Mouse (Mus musculus): ENCODE data around the gene Hebp1. TPM values are rescaled to one million over a fixed set of nuclear protein-coding genes. Genes with fewer than 3 reads are reported as not detected.
A peak's percentile ranks its signal among the peaks of the same experiment; 100 is the strongest.

Hebp1 gene
- total and polyA plus RNA-seq, 3 experiments = 11.3 to 57.8 (median 46.6) TPM

DNA sequence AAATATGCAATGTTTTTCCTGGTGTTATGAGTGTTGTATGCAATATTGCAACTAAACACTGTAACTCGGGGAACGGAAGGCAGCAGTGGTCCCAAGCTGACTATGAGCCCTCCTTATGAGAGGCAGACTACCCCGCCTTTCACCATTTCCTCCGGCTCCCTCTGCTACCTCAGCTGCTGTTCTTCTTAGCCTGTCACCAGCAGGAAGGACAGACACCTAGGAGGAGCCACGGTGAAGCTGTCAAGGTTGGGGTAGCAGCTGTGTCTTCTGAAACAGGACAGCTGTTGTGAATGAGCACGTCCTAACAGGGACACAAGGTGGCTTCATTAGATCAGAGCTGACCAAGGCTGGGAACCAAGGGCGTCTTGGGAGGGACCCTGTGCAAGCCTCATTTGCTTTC, 59.6 kb downstream of the Hebp1 start:
- Histone ChIP-seq H3K9ac (ENCODE audit: low read depth, low read length) (no peak overlapping the region), H3K27me3 (ENCODE audit: control insufficient read depth, insufficient read depth, low read length) (no peaks in the 10 kb centered on the region), H3K27ac (no peak overlapping the region), H3K36me3 (ENCODE audit: control insufficient read depth, insufficient read depth, low read length) (no peaks in the 10 kb centered on the region), H3K4me3 (no peak overlapping the region), H3K4me1 (ENCODE audit: control insufficient read depth, insufficient read depth, low read length) (peaks cover 2% of the 10 kb centered on the region; the same call in 1 of the 2 replicates), H3K79me2 (replicated peaks; ENCODE audit: control insufficient read depth, insufficient read depth, low read length) (no peaks in the 10 kb centered on the region)
- DNase-seq = no peak
- WGBS = 37% methylated on average over 7 of the region's 7 CpGs
- intact Hi-C loops (cut with DNase I) = no loop called here
- TF ChIP-seq POLR2A (IDR thresholded peaks at IDR 0.05; ENCODE audit: insufficient read depth, low read depth, low read length) (no peak), CTCF (IDR thresholded peaks at IDR 0.05) (no peak), EP300 (IDR thresholded peaks at IDR 0.05; ENCODE audit: insufficient read depth, low read depth, low read length) (no peak)

DNA sequence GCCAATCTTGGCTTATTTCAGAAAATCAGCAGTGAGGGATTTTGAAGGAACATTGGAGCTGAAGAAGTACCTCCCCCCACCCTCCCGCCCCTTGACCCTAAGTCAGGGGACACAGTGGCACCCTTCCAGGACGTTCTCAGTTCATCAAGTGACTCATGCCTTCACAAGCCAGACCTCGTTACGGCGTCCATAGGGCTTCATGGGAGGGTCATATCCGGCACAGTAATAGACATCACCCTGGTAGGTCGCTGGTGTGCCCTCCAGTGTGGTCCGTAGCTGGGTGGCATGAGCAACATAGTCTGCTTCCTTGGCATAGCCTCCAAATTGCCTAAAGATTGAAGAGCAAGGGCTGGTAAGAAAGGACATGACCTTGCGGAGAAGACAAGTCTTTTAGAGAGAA, 60.1 kb downstream of the Hebp1 start:
- no peak overlapping the region for H3K27ac ChIP-seq
- no peak for TF ChIP-seq CTCF (IDR thresholded peaks at IDR 0.05)
- peaks cover 2% of the 10 kb centered on the region; the same call in 1 of the 2 replicates for H3K4me1 ChIP-seq (ENCODE audit: control insufficient read depth, insufficient read depth, low read length)
- no peak overlapping the region for H3K9ac ChIP-seq (ENCODE audit: low read depth, low read length)
- peak; percentile 37 for DNase-seq
- H3K36me3 ChIP-seq (ENCODE audit: control insufficient read depth, insufficient read depth, low read length) = no peaks in the 10 kb centered on the region
- intact Hi-C loops (cut with DNase I) = no loop called here
- no peaks in the 10 kb centered on the region for H3K27me3 ChIP-seq (ENCODE audit: control insufficient read depth, insufficient read depth, low read length)
- H3K79me2 ChIP-seq (replicated peaks; ENCODE audit: control insufficient read depth, insufficient read depth, low read length) = no peaks in the 10 kb centered on the region
- WGBS = 43% methylated on average over 9 of the region's 9 CpGs
- no peak overlapping the region for H3K4me3 ChIP-seq

DNA sequence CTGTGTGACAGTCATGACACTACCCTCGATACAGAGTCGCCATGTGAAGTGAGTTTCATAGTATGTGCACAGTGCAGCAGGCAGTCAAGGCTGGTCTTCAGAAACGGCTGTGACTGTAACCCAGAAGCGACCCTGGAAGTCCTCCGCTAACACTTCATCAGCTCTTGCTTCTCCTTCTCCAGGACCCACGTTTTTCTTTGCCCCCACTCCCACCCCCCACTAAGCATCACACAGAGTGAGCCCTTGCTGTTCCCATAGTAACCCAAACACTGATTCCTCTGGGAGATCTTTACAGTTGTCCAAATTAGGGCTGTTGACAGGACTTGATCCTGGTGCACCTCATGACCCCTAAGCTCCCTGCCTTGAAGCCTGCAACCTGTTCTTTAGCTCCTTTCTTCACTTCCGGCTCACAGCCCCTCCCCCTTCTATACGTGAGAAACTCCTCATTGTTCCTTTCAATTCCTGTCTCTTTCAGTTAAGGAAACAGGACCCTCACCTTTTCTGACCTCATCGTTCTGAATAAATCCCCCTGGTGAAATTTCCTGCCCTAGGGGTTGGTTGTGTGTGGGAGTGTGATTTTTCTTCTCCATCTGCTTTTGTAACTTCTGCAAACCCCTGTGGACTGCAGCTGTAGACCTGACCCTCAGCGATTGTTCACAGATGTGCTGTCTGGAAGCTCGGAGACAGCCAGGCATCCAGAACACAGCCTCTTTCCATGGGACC, 61.2 kb downstream of the Hebp1 start:
- Histone ChIP-seq H3K4me1 (ENCODE audit: control insufficient read depth, insufficient read depth, low read length) (peaks cover 2% of the 10 kb centered on the region; the same call in 1 of the 2 replicates), H3K27ac (no peak overlapping the region), H3K79me2 (replicated peaks; ENCODE audit: control insufficient read depth, insufficient read depth, low read length) (no peaks in the 10 kb centered on the region), H3K4me3 (no peak overlapping the region), H3K36me3 (ENCODE audit: control insufficient read depth, insufficient read depth, low read length) (no peaks in the 10 kb centered on the region), H3K27me3 (ENCODE audit: control insufficient read depth, insufficient read depth, low read length) (no peaks in the 10 kb centered on the region), H3K9ac (ENCODE audit: low read depth, low read length) (no peak overlapping the region)
- intact Hi-C loops (cut with DNase I) = no loop called here
- no peak for TF ChIP-seq CTCF (IDR thresholded peaks at IDR 0.05)
- no peak for TF ChIP-seq POLR2A (IDR thresholded peaks at IDR 0.05; ENCODE audit: insufficient read depth, low read depth, low read length)
- TF ChIP-seq EP300 (IDR thresholded peaks at IDR 0.05; ENCODE audit: insufficient read depth, low read depth, low read length) = no peak
- peak in 1 of 2 experiments; percentile 14 for DNase-seq
- 34% methylated on average over 11 of the region's 11 CpGs for WGBS

DNA sequence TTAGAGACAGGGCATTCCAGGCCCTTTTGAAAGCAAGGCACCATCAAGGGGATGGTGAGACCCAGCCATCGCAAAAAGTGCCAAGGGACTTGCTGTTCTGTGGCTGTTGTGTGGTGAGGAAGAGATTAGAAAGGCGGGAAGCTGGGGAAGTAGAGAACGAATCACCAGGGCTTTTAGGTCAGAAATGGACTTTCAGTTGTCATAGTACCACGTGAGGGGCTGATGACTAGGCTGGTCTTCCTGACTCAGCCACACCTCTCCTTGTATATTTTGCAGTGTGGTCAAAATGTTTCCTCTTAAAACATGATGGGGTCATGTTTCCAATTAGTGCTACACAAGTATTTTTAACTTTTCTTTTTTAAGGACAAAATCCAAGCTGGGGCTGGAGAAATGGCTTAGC, 62.1 kb downstream of the Hebp1 start:
- H3K79me2 ChIP-seq (replicated peaks; ENCODE audit: control insufficient read depth, insufficient read depth, low read length) = no peaks in the 10 kb centered on the region
- intact Hi-C loops (cut with DNase I) = no loop called here
- no peak overlapping the region for H3K4me3 ChIP-seq
- no peak for TF ChIP-seq CTCF (IDR thresholded peaks at IDR 0.05)
- TF ChIP-seq POLR2A (IDR thresholded peaks at IDR 0.05; ENCODE audit: insufficient read depth, low read depth, low read length) = no peak
- TF ChIP-seq EP300 (IDR thresholded peaks at IDR 0.05; ENCODE audit: insufficient read depth, low read depth, low read length) = no peak
- 58% methylated on average over 4 of the region's 4 CpGs for WGBS
- DNase-seq = no peak
- peaks cover 2% of the 10 kb centered on the region; the same call in 1 of the 2 replicates for H3K4me1 ChIP-seq (ENCODE audit: control insufficient read depth, insufficient read depth, low read length)
- H3K36me3 ChIP-seq (ENCODE audit: control insufficient read depth, insufficient read depth, low read length) = no peaks in the 10 kb centered on the region
- no peak overlapping the region for H3K9ac ChIP-seq (ENCODE audit: low read depth, low read length)
- no peak overlapping the region for H3K27ac ChIP-seq
- no peaks in the 10 kb centered on the region for H3K27me3 ChIP-seq (ENCODE audit: control insufficient read depth, insufficient read depth, low read length)

GRCm38 (mm10) chr6:135133486-135133885, 64.3 kb downstream of the Hebp1 start:
- Histone ChIP-seq H3K27ac (no peak overlapping the region), H3K79me2 (replicated peaks; ENCODE audit: control insufficient read depth, insufficient read depth, low read length) (no peaks in the 10 kb centered on the region), H3K9ac (ENCODE audit: low read depth, low read length) (no peak overlapping the region), H3K4me3 (no peak overlapping the region), H3K4me1 (ENCODE audit: control insufficient read depth, insufficient read depth, low read length) (peaks cover 2% of the 10 kb centered on the region; the same call in 1 of the 2 replicates), H3K27me3 (ENCODE audit: control insufficient read depth, insufficient read depth, low read length) (no peaks in the 10 kb centered on the region), H3K36me3 (ENCODE audit: control insufficient read depth, insufficient read depth, low read length) (no peaks in the 10 kb centered on the region)
- 89% methylated on average over 9 of the region's 9 CpGs for WGBS
- TF ChIP-seq CTCF (IDR thresholded peaks at IDR 0.05) (no peak), EP300 (IDR thresholded peaks at IDR 0.05; ENCODE audit: insufficient read depth, low read depth, low read length) (no peak), POLR2A (IDR thresholded peaks at IDR 0.05; ENCODE audit: insufficient read depth, low read depth, low read length) (no peak)
- intact Hi-C loops (cut with DNase I) = no loop called here
- DNase-seq = no peak

DNA sequence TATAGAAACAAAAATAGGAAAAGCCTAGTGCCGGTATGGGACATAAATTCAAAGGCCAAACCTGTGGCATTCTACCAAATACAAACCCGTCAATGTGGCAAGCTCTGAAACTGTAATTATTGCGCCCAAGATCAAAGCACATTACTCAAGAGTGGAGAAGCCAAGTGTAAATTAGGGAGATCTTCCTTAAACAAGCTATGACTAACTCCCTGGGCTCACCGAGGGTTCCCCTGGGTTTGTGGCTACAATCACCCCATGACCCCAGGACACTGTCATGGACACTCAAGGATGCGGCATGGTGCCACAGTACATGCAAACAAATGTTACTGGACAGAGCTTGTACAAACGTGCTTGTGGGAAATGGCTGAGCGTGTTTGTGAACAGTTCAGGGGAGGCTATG, 64.7 kb downstream of the Hebp1 start:
- H3K36me3 ChIP-seq (ENCODE audit: control insufficient read depth, insufficient read depth, low read length) = no peaks in the 10 kb centered on the region

More for the DNA sequence above, 64.7 kb downstream of the Hebp1 start:
- Histone ChIP-seq H3K4me1 (ENCODE audit: control insufficient read depth, insufficient read depth, low read length) (peaks cover 2% of the 10 kb centered on the region; the same call in 1 of the 2 replicates), H3K4me3 (no peak overlapping the region), H3K27me3 (ENCODE audit: control insufficient read depth, insufficient read depth, low read length) (no peaks in the 10 kb centered on the region), H3K27ac (no peak overlapping the region), H3K9ac (ENCODE audit: low read depth, low read length) (no peak overlapping the region), H3K79me2 (replicated peaks; ENCODE audit: control insufficient read depth, insufficient read depth, low read length) (no peaks in the 10 kb centered on the region)
- TF ChIP-seq EP300 (IDR thresholded peaks at IDR 0.05; ENCODE audit: insufficient read depth, low read depth, low read length) = no peak
- no peak for TF ChIP-seq CTCF (IDR thresholded peaks at IDR 0.05)
- no peak for TF ChIP-seq POLR2A (IDR thresholded peaks at IDR 0.05; ENCODE audit: insufficient read depth, low read depth, low read length)
- intact Hi-C loops (cut with DNase I) = no loop called here
- WGBS = 94% methylated on average over 7 of the region's 7 CpGs
- no peak for DNase-seq

Data from heart, adult 2 months (tissue).